Mouse (Mus musculus) C2C12 (cell line): ENCODE measurements around the gene Pnkp.

ENCODE experiments used
- CTCF ChIP-seq: IDR thresholded peaks from one replicate; pipeline ENCODE4 v1.5.1; 2011; ENCODE audit not compliant: control insufficient read depth, insufficient read depth, insufficient read length
- FOSL1 ChIP-seq: IDR thresholded peaks from one replicate; pipeline ENCODE4 v1.8.0; 2011; ENCODE audit warnings: mild to moderate bottlenecking, low read length; ENCODE audit not compliant: poor library complexity, insufficient read depth, severe bottlenecking
- MAX ChIP-seq: IDR thresholded peaks from one replicate; pipeline ENCODE4 v1.6.1; 2011; ENCODE audit warnings: mild to moderate bottlenecking, control low read depth
- MYOG ChIP-seq: IDR thresholded peaks from one replicate; pipeline ENCODE4 v1.6.1; 2011; ENCODE audit not compliant: control insufficient read depth, insufficient read length; ENCODE audit errors: extremely low read depth
- USF1 ChIP-seq: IDR thresholded peaks from one replicate; pipeline ENCODE4 v1.6.1; 2011; ENCODE audit warnings: low read depth, mild to moderate bottlenecking, control low read depth, moderate library complexity

GRCm38 (mm10) chr7:44817441-44817840, 39.5 kb upstream of the Pnkp start:
- TF ChIP-seq CTCF: no peak
- no peak for TF ChIP-seq FOSL1
- TF ChIP-seq MYOG: no peak
- no peak for TF ChIP-seq MAX
- no peak for TF ChIP-seq USF1
